Mouse (Mus musculus) stomach, postnatal 0 days (tissue): ENCODE data around the gene Brd1. TPM values are rescaled to one million over a fixed set of nuclear protein-coding genes. Genes with fewer than 3 reads are reported as not detected.
"Not testable (repeated sequence)": the region's sequence is repeated elsewhere in the genome, so short reads cannot be mapped to it uniquely, and the experiment has no call there.

Source experiments
- ATAC-seq: fragments of 200-750 bp; cut with Nextera tagmentation; 2 replicates; pipeline ENCODE4 v1.8.0; 2017; ENCODE audit not compliant: low FRiP score, low TSS enrichment
- DNase-seq: peaks from one replicate; pipeline ENCODE4 v3.0.0-alpha.2; 2016; ENCODE audit warnings: low spot score
- H3K27ac ChIP-seq: fragments of 300-500 bp; sonication (generic); replicated peaks from 2 replicates; pipeline ENCODE4 v1.5.1; 2014; ENCODE audit warnings: mild to moderate bottlenecking, control low read depth
- H3K27me3 ChIP-seq: fragments of 300-500 bp; sonication (generic); 2 replicates; pipeline ENCODE4 v1.6.1; 2014; ENCODE audit warnings: low read length; ENCODE audit not compliant: control insufficient read depth, insufficient read depth
- H3K36me3 ChIP-seq: fragments of 300-500 bp; sonication (generic); 2 replicates; pipeline ENCODE4 v1.6.1; 2014; ENCODE audit warnings: low read length, mixed read lengths; ENCODE audit not compliant: control insufficient read depth, insufficient read depth
- H3K4me1 ChIP-seq: fragments of 300-500 bp; sonication (generic); replicated peaks from 2 replicates; pipeline ENCODE4 v1.6.1; 2014; ENCODE audit warnings: antibody characterized with exemption; ENCODE audit not compliant: control insufficient read depth, insufficient read depth
- H3K4me2 ChIP-seq: fragments of 300-500 bp; sonication (generic); replicated peaks from 2 replicates; pipeline ENCODE4 v1.6.1; 2014; ENCODE audit warnings: low read depth, mild to moderate bottlenecking, control low read depth, moderate library complexity
- H3K4me3 ChIP-seq: fragments of 300-500 bp; sonication (generic); 2 replicates; pipeline ENCODE4 v1.5.1; 2014; ENCODE audit warnings: low read depth, low read length, control low read depth
- H3K9ac ChIP-seq: fragments of 300-500 bp; sonication (generic); 2 replicates; pipeline ENCODE4 v1.6.1; 2014; ENCODE audit warnings: mild to moderate bottlenecking, low read length, control low read depth, mixed read lengths
- H3K9me3 ChIP-seq: fragments of 300-500 bp; sonication (generic); 2 replicates; pipeline ENCODE4 v1.6.1; 2016; ENCODE audit warnings: low read length; ENCODE audit not compliant: control insufficient read depth
- CTCF ChIP-seq: IDR thresholded peaks from 2 replicates; pipeline ENCODE4 v1.5.1; 2016; ENCODE audit warnings: antibody characterized with exemption, low read depth, mild to moderate bottlenecking, moderate library complexity
- EP300 ChIP-seq: optimal IDR thresholded peaks from 2 replicates; pipeline ENCODE3; 2016; ENCODE audit warnings: antibody characterized with exemption
- WGBS: fragments of 180-500 bp; shearing (Covaris S2); extraction: QIAGEN DNeasy Blood & Tissue Kit; methylation state at CpG from one replicate; pipeline ENCODE4 v1.1.7; 2014; 5-methylcytosine and 5-hydroxymethylcytosine counted together
- polyA plus RNA-seq: library from polyadenylated mRNA; unstranded; fragments of >200 nt; fragmentation: Nextera tagmentation; extraction: Ambion mirVana; gene quantifications from 2 replicates; pipeline ENCODE4 v1.2.1, GENCODE M21; 2015

Gene Brd1
- polyA plus RNA-seq, 1 experiment from 2014 or later, result 10.8 TPM

DNA sequence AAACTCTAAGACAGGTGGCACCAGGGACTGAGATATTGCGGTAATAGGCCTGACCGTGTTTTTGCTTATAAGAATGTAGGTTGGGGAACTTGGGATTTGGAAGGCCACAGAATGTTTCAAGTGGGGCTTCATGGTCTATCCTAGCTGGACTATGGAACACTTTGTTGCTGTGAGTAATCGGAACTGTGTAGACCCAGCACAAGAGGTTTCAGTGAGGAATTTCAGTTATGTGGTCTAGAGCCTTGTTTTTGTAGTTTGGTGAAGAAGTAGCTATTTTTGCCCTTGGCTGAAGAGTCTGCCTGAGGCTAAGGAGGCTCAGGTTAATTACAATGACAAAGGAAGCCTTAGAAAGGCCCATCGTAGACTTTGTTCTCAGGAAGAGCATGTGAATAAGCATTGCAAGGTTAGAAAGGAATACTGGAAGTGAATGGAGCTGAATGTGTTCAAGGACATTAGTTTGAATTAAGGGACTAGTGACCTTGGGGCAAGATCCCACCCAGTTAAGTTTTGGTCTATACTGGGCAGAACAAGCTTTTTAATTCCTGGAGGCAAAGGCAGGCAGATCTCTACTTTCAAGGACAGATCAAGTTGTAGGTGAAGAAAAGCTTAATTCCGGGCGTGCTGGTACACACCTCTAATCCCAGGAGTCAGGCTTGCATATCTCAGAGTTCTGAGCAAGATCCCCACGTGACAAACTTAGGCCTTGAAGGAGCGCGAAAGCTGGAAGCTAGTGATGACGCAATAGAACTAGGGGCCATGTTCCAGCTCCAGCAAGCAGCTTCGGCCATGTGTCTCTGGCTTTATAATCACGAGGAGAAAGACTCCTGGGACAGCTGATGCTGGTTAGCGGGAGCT is 25.1 kb downstream of the Brd1 start:
- Histone ChIP-seq H3K27me3 (no peaks in the 10 kb centered on the region), H3K4me2 (no peak overlapping the region), H3K36me3 (peaks cover 54% of the 10 kb centered on the region), H3K9me3 (no peaks in the 10 kb centered on the region), H3K4me1 (no peaks in the 10 kb centered on the region), H3K9ac (no peak overlapping the region), H3K27ac (no peak overlapping the region), H3K4me3 (no peak overlapping the region)
- TF ChIP-seq EP300 (no peak), CTCF (no peak)
- no peak for ATAC-seq
- DNase-seq, result no peak
- WGBS, result 82% methylated on average over 13 of the region's 13 CpGs

- Histone ChIP-seq H3K36me3 (peaks cover 53% of the 10 kb centered on the region), H3K4me2 (no peak overlapping the region)
- WGBS, result 82% methylated on average over 5 of the region's 5 CpGs
These were observed 25.8 kb downstream of the Brd1 start for GRCm38 (mm10) chr15:88708204-88708603.

DNA sequence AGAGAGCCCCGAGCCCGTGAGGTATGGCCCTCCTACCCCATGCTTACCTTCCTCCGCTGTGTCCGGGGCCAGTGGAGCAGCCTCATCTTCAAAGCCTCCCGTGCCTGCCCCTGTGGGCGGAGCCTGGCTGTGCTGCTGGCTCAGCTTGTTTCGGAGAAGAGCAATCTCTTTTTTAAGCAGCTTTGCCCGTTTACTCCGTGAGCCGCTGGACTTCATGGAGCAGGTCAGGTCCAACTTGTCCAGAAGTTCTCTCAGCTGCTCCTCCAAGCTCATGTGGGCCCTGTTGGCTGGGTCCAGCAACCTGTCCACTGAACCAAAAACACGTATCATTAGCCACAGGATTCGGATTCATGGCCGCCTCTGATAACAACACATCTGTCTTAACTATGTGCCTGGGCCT is 27.0 kb downstream of the Brd1 start:
- not testable (repeated sequence) for H3K9ac ChIP-seq, ATAC-seq, H3K4me2 ChIP-seq, H3K9me3 ChIP-seq, H3K4me1 ChIP-seq, H3K27ac ChIP-seq, H3K27me3 ChIP-seq, H3K4me3 ChIP-seq, DNase-seq
- H3K36me3 ChIP-seq, result peaks cover 41% of the 10 kb centered on the region
- 63% methylated on average over 13 of the region's 13 CpGs for WGBS

More at GRCm38 (mm10) chr15:88708204-88708603, 25.8 kb downstream of the Brd1 start:
- TF ChIP-seq EP300 (no peak), CTCF (no peak)
- no peaks in the 10 kb centered on the region for H3K9me3 ChIP-seq
- H3K27ac ChIP-seq, result no peak overlapping the region
- no peak overlapping the region for H3K4me3 ChIP-seq
- no peaks in the 10 kb centered on the region for H3K27me3 ChIP-seq
- DNase-seq (no peak), ATAC-seq (no peak)
- no peak overlapping the region for H3K9ac ChIP-seq
- no peaks in the 10 kb centered on the region for H3K4me1 ChIP-seq

DNA sequence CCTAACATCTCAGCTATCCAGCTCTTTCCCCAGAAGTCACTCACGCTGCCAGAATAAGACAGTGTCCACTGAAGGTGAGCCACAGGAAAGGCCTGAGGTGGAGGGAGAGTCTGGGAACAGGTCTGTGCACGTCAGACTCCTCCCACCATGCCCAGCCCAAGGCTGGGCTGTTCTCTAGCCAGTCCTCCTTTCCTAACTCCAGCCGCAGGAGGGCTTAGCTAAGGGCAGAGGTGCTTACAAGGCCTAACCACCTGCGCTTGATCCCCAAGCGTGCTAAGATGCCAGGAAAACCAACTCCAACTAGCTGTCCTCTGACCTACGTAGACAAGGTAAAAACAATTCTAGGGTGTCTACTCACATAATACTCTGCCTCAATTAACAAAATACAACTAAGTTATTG is 27.7 kb downstream of the Brd1 start:
- Histone ChIP-seq H3K4me3 (no peak overlapping the region), H3K9me3 (no peaks in the 10 kb centered on the region), H3K27ac (no peak overlapping the region), H3K9ac (no peak overlapping the region), H3K4me2 (no peak overlapping the region), H3K36me3 (peaks cover 34% of the 10 kb centered on the region), H3K27me3 (no peaks in the 10 kb centered on the region), H3K4me1 (no peaks in the 10 kb centered on the region)
- TF ChIP-seq CTCF, result no peak
- no peak for TF ChIP-seq EP300
- ATAC-seq (no peak), DNase-seq (no peak)
- 80% methylated on average over 6 of the region's 6 CpGs for WGBS

DNA sequence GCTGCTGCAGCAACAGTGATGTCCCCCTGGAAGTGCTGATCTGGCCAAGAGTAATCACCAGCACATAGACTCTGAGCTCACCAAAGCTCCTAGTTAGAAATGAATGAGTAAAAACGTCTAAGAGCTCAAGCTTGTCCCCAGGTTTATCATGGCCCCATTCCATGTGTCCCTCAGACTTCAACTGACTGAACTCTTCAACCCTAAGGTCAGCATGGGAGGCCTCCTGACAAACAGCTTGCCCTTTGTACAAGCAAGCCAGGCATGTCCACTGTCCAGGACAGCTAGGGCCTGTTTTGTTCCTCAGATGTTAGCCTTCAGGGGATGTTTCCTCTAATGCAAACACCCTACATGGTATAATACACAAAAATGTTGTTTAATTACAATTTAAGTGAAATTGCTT is 29.7 kb downstream of the Brd1 start:
- no peak overlapping the region for H3K27ac ChIP-seq

DNA sequence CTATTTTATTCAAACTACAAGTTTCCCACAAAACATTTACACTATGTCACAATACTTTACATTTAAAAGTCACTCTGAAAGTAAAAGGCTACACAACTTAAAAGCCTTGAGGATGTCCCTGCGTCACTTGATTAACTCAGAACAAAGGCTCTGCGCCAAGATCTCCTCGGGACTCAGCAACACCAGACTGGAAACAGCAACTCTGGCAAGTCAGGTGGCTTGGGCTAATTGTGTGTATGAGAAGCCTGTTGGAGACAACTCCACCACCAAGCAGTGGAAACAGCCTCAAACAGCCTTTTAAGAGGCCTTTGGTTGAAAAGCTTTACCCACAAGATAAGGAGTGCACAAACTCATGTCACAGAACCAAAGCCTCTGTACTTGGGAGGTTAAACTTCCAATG is 31.5 kb downstream of the Brd1 start:
- DNase-seq (no peak), ATAC-seq (no peak)
- Histone ChIP-seq H3K9me3 (no peaks in the 10 kb centered on the region), H3K36me3 (peaks cover 30% of the 10 kb centered on the region), H3K27me3 (no peaks in the 10 kb centered on the region), H3K4me2 (no peak overlapping the region), H3K9ac (no peak overlapping the region), H3K27ac (no peak overlapping the region), H3K4me1 (no peaks in the 10 kb centered on the region), H3K4me3 (no peak overlapping the region)
- WGBS, result 78% methylated on average over 3 of the region's 3 CpGs
- no peak for TF ChIP-seq CTCF
- no peak for TF ChIP-seq EP300

More for the DNA sequence above, 29.7 kb downstream of the Brd1 start:
- Histone ChIP-seq H3K36me3 (peaks cover 32% of the 10 kb centered on the region), H3K4me3 (no peak overlapping the region), H3K9ac (no peak overlapping the region), H3K9me3 (no peaks in the 10 kb centered on the region), H3K4me2 (no peak overlapping the region), H3K4me1 (no peaks in the 10 kb centered on the region), H3K27me3 (no peaks in the 10 kb centered on the region)
- DNase-seq, result no peak
- TF ChIP-seq EP300 (no peak), CTCF (no peak)
- ATAC-seq, result no peak
- 55% methylated on average over 1 of the region's 1 CpGs for WGBS
